ENCODE assay signal across 18 mouse cellular contexts in genomic region chr5:63970991-63971390, GRCm38 (mm10). TPM values are rescaled to one million over a fixed set of nuclear protein-coding genes. Genes with fewer than 3 reads are reported as not detected.
DNase-seq lines count a peak whose midpoint lies in the region; ATAC-seq lines count a peak whose summit lies in the region.
"Had no signal": no experiment of that assay in that cellular context is flagged by ENCODE, and none has a peak within 500 bp of the region (broad histone marks: within the 10 kb centered on the region; RNA-seq: fewer than 3 reads in every experiment).

No protein-coding gene starts in this region.

- 86% methylated on average over 2 of the region's 2 CpGs for WGBS in limb, embryonic 13.5 days
- 90% methylated on average over 2 of the region's 2 CpGs for WGBS in intestine, embryonic 15.5 days
- 32% methylated on average over 2 of the region's 2 CpGs for whole genome bisulfite sequencing in midbrain, embryonic 11.5 days

- H3K9ac ChIP-seq in limb, embryonic 13.5 days: no peak overlapping the region
- no peak overlapping the region for H3K9ac ChIP-seq in intestine, embryonic 15.5 days
- H3K9ac ChIP-seq in midbrain, embryonic 11.5 days (ENCODE audit: low read length): no peak overlapping the region
- H3K9ac ChIP-seq: embryonic facial prominence, embryonic 15.5 days; heart, embryonic 12.5 days; hindbrain, embryonic 12.5 days; limb, embryonic 12.5 days; liver, embryonic 12.5 days; neural tube, embryonic 15.5 days had no signal

- peaks cover 24% of the 10 kb centered on the region for H3K4me1 ChIP-seq in limb, embryonic 13.5 days
- peaks cover 10% of the 10 kb centered on the region for H3K4me1 ChIP-seq in intestine, embryonic 15.5 days (replicated peaks)
- peaks cover 14% of the 10 kb centered on the region; the same call in 1 of the 2 replicates for H3K4me1 ChIP-seq in midbrain, embryonic 11.5 days (ENCODE audit: control insufficient read depth, insufficient read depth, low read length)

- H3K9me3 ChIP-seq in limb, embryonic 13.5 days: no peaks in the 10 kb centered on the region
- H3K9me3 ChIP-seq in intestine, embryonic 15.5 days: no peaks in the 10 kb centered on the region
- H3K9me3 ChIP-seq in midbrain, embryonic 11.5 days (ENCODE audit: control insufficient read depth, low read length): no peaks in the 10 kb centered on the region
- H3K9me3 ChIP-seq: embryonic facial prominence, embryonic 15.5 days; heart, embryonic 12.5 days; hindbrain, embryonic 12.5 days; limb, embryonic 12.5 days; liver, embryonic 12.5 days; neural tube, embryonic 15.5 days had no signal

- peak; percentile 64 for DNase-seq in heart, adult 11 months
- no peak for DNase-seq in heart, postnatal 4 days
- peak; percentile 36 for DNase-seq in retina, embryonic 14.5 days (ENCODE audit: low spot score)
- no peak for DNase-seq in retina, postnatal 1 day
- DNase-seq in embryo, embryonic 10 days (ENCODE audit: low spot score): peak; percentile 65
- DNase-seq in midbrain, embryonic 11.5 days (ENCODE audit: low spot score, missing footprints): no peak
- DNase-seq: adrenal gland, postnatal 14 days; kidney, postnatal 25 days; lung, adult 2 months had no signal

- no peak overlapping the region for H3K4me3 ChIP-seq in limb, embryonic 13.5 days
- H3K4me3 ChIP-seq in intestine, embryonic 15.5 days (replicated peaks): no peak overlapping the region
- H3K4me3 ChIP-seq in midbrain, embryonic 11.5 days (ENCODE audit: low read depth, low read length): no peak overlapping the region
- H3K4me3 ChIP-seq: embryonic facial prominence, embryonic 15.5 days; heart, embryonic 12.5 days; hindbrain, embryonic 12.5 days; layer of hippocampus, adult 2 months; limb, embryonic 12.5 days; liver, embryonic 12.5 days; neural tube, embryonic 15.5 days had no signal

- ATAC-seq in limb, embryonic 13.5 days (ENCODE audit: low FRiP score, low read depth): no peak
- no peak for ATAC-seq in intestine, embryonic 15.5 days
- no peak for ATAC-seq in midbrain, embryonic 11.5 days (ENCODE audit: low FRiP score)
- ATAC-seq: liver, embryonic 12.5 days had no signal

- no peak overlapping the region for H3K4me2 ChIP-seq in limb, embryonic 13.5 days (replicated peaks)
- H3K4me2 ChIP-seq in intestine, embryonic 15.5 days (replicated peaks): no peak overlapping the region
- H3K4me2 ChIP-seq in midbrain, embryonic 11.5 days: no peak overlapping the region
- H3K4me2 ChIP-seq: heart, embryonic 12.5 days; hindbrain, embryonic 12.5 days; limb, embryonic 12.5 days; neural tube, embryonic 15.5 days had no signal

- H3K27me3 ChIP-seq in limb, embryonic 13.5 days: no peaks in the 10 kb centered on the region
- no peaks in the 10 kb centered on the region for H3K27me3 ChIP-seq in intestine, embryonic 15.5 days (replicated peaks)
- no peaks in the 10 kb centered on the region for H3K27me3 ChIP-seq in midbrain, embryonic 11.5 days (ENCODE audit: control insufficient read depth, insufficient read depth, low read length)
- H3K27me3 ChIP-seq: embryonic facial prominence, embryonic 15.5 days; heart, embryonic 12.5 days; limb, embryonic 12.5 days; neural tube, embryonic 15.5 days had no signal

- no peaks in the 10 kb centered on the region for H3K36me3 ChIP-seq in limb, embryonic 13.5 days
- no peaks in the 10 kb centered on the region for H3K36me3 ChIP-seq in intestine, embryonic 15.5 days
- H3K36me3 ChIP-seq in midbrain, embryonic 11.5 days (ENCODE audit: control insufficient read depth, insufficient read depth, low read length): no peaks in the 10 kb centered on the region
- H3K36me3 ChIP-seq: embryonic facial prominence, embryonic 15.5 days; heart, embryonic 12.5 days; hindbrain, embryonic 12.5 days; limb, embryonic 12.5 days; liver, embryonic 12.5 days; neural tube, embryonic 15.5 days had no signal

- 0 out of 2 replicates have a peak overlapping the region, but pooled peaks have one; percentile 22 for H3K27ac ChIP-seq in limb, embryonic 13.5 days
- H3K27ac ChIP-seq in intestine, embryonic 15.5 days: no peak overlapping the region
- H3K27ac ChIP-seq in midbrain, embryonic 11.5 days (ENCODE audit: low read depth, low read length): no peak overlapping the region
- H3K27ac ChIP-seq: hindbrain, embryonic 12.5 days; layer of hippocampus, adult 2 months; neural tube, embryonic 15.5 days had no signal

RNA-seq across cellular contexts. Expression of gene Rell1, which starts 2.3 kb away (rescaled TPM):
- 10 to 100 TPM; 18.9 to 20.1 TPM for total RNA-seq in heart, postnatal 4 days (2021)
- 17.9 and 18.0 TPM in 2 replicates for polyA plus RNA-seq in limb, embryonic 13.5 days (2015; fragmentation: Nextera tagmentation; extraction: Ambion mirVana)
- polyA plus RNA-seq in intestine, embryonic 15.5 days (2015; fragmentation: Nextera tagmentation; extraction: Ambion mirVana): 16.6 and 19.0 TPM in 2 replicates
- polyA plus RNA-seq in midbrain, embryonic 11.5 days (2014; fragmentation: Nextera tagmentation; extraction: Ambion mirVana): 8.4 and 10.0 TPM in 2 replicates

Comparison
In these comparisons a context has a peak if more than half of its experiments do, and no peak if none do; other contexts are left out.
1. DNase-seq: peak in heart, adult 11 months (single experiment), retina, embryonic 14.5 days (single experiment) and embryo, embryonic 10 days (single experiment); none in heart, postnatal 4 days (single experiment), retina, postnatal 1 day (single experiment) and midbrain, embryonic 11.5 days (single experiment).